Mouse (Mus musculus): Measurements from ENCODE around the gene Prpf8.

GRCm38 (mm10) chr11:75443711-75444110 is 42.9 kb upstream of the Prpf8 start:
- TF ChIP-seq CTCF (IDR thresholded peaks at IDR 0.05; ENCODE audit: insufficient read depth, low read depth, low read length): no peak
- no peak for TF ChIP-seq POLR2A (IDR thresholded peaks at IDR 0.05; ENCODE audit: insufficient read depth, low read depth, low read length)

Data from olfactory bulb, adult 2 months (tissue).